Mouse (Mus musculus) neural tube, embryonic 12.5 days (tissue): ENCODE measurements at regions not wholly inside any gene's neighbourhood (a gene's known extent, or its start where the extent isn't known, plus 50 kb on each side); places are given as distances from the start of the nearest gene placed in this dataset.

Experiments used
- ATAC-seq: fragments of 200-750 bp; cut with Nextera tagmentation; 2 replicates; pipeline ENCODE4 v1.8.0; 2017; ENCODE audit warnings: low read depth, mild to moderate bottlenecking, moderate TSS enrichment, moderate library complexity; ENCODE audit not compliant: low FRiP score
- H3K27ac ChIP-seq: fragments of 300-500 bp; sonication (generic); 2 replicates; pipeline ENCODE4 v1.5.1; 2016
- H3K27me3 ChIP-seq: fragments of 300-500 bp; sonication (generic); replicated peaks from 2 replicates; pipeline ENCODE4 v1.6.1; 2016; ENCODE audit warnings: mild to moderate bottlenecking
- H3K36me3 ChIP-seq: fragments of 300-500 bp; sonication (generic); 2 replicates; pipeline ENCODE4 v1.6.1; 2016; ENCODE audit warnings: mild to moderate bottlenecking
- H3K4me1 ChIP-seq: fragments of 300-500 bp; sonication (generic); 2 replicates; pipeline ENCODE4 v1.6.1; 2016
- H3K4me2 ChIP-seq: fragments of 300-500 bp; sonication (generic); replicated peaks from 2 replicates; pipeline ENCODE4 v1.6.1; 2016; ENCODE audit warnings: mild to moderate bottlenecking
- H3K4me3 ChIP-seq: fragments of 300-500 bp; sonication (generic); 2 replicates; pipeline ENCODE4 v1.5.1; 2016
- H3K9ac ChIP-seq: fragments of 300-500 bp; sonication (generic); 2 replicates; pipeline ENCODE4 v1.6.1; 2016; ENCODE audit warnings: mild to moderate bottlenecking
- H3K9me3 ChIP-seq: fragments of 300-500 bp; sonication (generic); 2 replicates; pipeline ENCODE4 v1.6.1; 2016; ENCODE audit warnings: mild to moderate bottlenecking
- WGBS: fragments of 180-500 bp; shearing (Covaris S2); methylation state at CpG from one replicate; pipeline ENCODE4 v1.1.7; 2016; 5-methylcytosine and 5-hydroxymethylcytosine counted together

- ATAC-seq, result no peak
- Histone ChIP-seq H3K9me3 (no peaks in the 10 kb centered on the region), H3K4me3 (no peak overlapping the region), H3K4me2 (no peak overlapping the region), H3K9ac (no peak overlapping the region), H3K36me3 (no peaks in the 10 kb centered on the region), H3K27ac (no peak overlapping the region), H3K4me1 (peaks cover 12% of the 10 kb centered on the region), H3K27me3 (no peaks in the 10 kb centered on the region)
- 57% methylated on average over 6 of the region's 6 CpGs for WGBS
Measured at GRCm38 (mm10) chr12:27496826-27497557, 154.6 kb upstream of the Sox11 start.

DNA sequence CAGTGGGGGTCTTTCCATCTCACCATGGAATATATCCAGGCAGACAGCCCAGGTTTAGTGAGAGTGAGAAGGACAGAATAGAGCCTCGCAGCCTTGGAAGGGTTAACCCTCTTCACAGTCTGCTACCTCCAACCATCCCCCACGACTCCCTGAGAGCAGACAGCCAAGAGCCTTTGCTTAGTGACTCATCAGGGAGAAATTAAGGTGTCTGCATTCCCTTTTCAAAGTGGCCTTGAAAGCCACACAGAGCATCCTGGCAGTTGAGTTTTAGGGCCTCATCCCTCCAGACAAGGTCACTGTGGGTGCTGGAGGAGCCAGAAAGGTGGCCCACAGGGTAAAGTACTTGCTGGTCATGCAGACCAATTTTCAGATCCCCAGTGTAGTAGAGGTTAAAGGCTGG, 149.9 kb upstream of the Sox11 start:
- ATAC-seq, result no peak; the same call in 1 of the 2 replicates
- 26% methylated on average over 2 of the region's 2 CpGs for WGBS

GRCm38 (mm10) chr12:27481230-27481629, 138.9 kb upstream of the Sox11 start:
- H3K9me3 ChIP-seq, result no peaks in the 10 kb centered on the region
- no peaks in the 10 kb centered on the region for H3K36me3 ChIP-seq
- ATAC-seq, result no peak
- no peak overlapping the region for H3K27ac ChIP-seq
- no peak overlapping the region for H3K9ac ChIP-seq
- no peak overlapping the region for H3K4me2 ChIP-seq
- no peaks in the 10 kb centered on the region for H3K27me3 ChIP-seq
- H3K4me1 ChIP-seq, result no peaks in the 10 kb centered on the region
- H3K4me3 ChIP-seq, result no peak overlapping the region

More for the DNA sequence above, 149.9 kb upstream of the Sox11 start:
- H3K4me2 ChIP-seq, result no peak overlapping the region
- H3K27ac ChIP-seq, result no peak overlapping the region
- H3K9ac ChIP-seq, result no peak overlapping the region
- H3K9me3 ChIP-seq, result no peaks in the 10 kb centered on the region
- no peaks in the 10 kb centered on the region for H3K27me3 ChIP-seq
- H3K36me3 ChIP-seq, result no peaks in the 10 kb centered on the region
- H3K4me3 ChIP-seq, result no peak overlapping the region
- H3K4me1 ChIP-seq, result peaks cover 13% of the 10 kb centered on the region

DNA sequence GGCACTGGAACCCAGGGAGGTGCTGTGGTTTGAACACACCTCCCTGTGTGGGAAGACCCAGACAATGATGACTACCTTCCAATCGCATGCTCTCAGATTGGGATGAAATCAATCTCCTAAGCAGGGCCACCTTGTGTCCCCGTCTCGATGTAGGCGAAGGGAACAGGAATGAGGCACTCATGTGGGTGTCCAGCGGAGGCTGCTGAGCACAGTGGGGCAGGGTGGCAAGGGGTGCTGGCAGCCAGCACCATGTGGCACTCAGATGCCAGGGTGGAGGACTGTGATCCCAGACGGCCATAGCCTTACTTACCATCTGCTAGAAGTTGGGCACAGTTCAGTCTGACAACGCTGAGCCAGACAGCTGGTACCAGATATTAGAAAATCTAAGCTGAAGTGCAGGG, 137.2 kb upstream of the Sox11 start:
- no peak for ATAC-seq
- H3K36me3 ChIP-seq, result no peaks in the 10 kb centered on the region
- WGBS, result 92% methylated on average over 7 of the region's 7 CpGs
- H3K27me3 ChIP-seq, result no peaks in the 10 kb centered on the region
- no peaks in the 10 kb centered on the region for H3K4me1 ChIP-seq
- H3K27ac ChIP-seq, result no peak overlapping the region
- H3K9ac ChIP-seq, result no peak overlapping the region
- H3K9me3 ChIP-seq, result no peaks in the 10 kb centered on the region
- no peak overlapping the region for H3K4me3 ChIP-seq
- H3K4me2 ChIP-seq, result no peak overlapping the region

GRCm38 (mm10) chr12:27474631-27475030, 132.3 kb upstream of the Sox11 start:
- Histone ChIP-seq H3K4me2 (no peak overlapping the region), H3K36me3 (no peaks in the 10 kb centered on the region), H3K9ac (no peak overlapping the region), H3K27ac (no peak overlapping the region), H3K4me3 (no peak overlapping the region), H3K27me3 (no peaks in the 10 kb centered on the region), H3K4me1 (no peaks in the 10 kb centered on the region), H3K9me3 (no peaks in the 10 kb centered on the region)
- no peak for ATAC-seq
- WGBS, result 70% methylated on average over 4 of the region's 4 CpGs

DNA sequence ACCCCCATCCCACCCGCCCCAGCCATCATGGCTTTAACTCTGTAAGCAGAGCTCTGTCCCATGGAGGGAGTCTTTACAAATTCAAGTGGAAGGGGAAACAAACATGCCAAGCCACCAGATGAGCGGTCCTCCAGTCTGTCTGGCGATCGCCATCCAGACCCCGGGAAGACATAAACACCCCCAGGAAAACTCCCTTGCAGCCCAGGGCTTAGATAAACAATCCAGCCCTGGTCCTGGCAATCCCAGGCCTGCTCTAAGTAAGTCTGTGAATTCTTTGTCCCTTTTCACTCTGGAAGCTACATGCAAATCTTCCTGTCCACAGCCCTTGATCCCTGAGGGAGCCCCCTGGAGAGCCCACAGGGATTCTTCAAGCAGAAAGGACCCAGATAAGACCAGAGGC, 129.2 kb upstream of the Sox11 start:
- Histone ChIP-seq H3K27ac (no peak overlapping the region), H3K4me3 (no peak overlapping the region), H3K9me3 (no peaks in the 10 kb centered on the region), H3K36me3 (no peaks in the 10 kb centered on the region), H3K9ac (no peak overlapping the region), H3K4me1 (no peaks in the 10 kb centered on the region), H3K4me2 (no peak overlapping the region), H3K27me3 (no peaks in the 10 kb centered on the region)
- ATAC-seq, result no peak
- 58% methylated on average over 5 of the region's 5 CpGs for WGBS

GRCm38 (mm10) chr12:27470346-27470745, 128.0 kb upstream of the Sox11 start:
- Histone ChIP-seq H3K27ac (no peak overlapping the region), H3K9me3 (no peaks in the 10 kb centered on the region), H3K36me3 (no peaks in the 10 kb centered on the region), H3K4me3 (no peak overlapping the region), H3K4me2 (no peak overlapping the region), H3K27me3 (no peaks in the 10 kb centered on the region), H3K4me1 (no peaks in the 10 kb centered on the region), H3K9ac (no peak overlapping the region)
- no peak for ATAC-seq

DNA sequence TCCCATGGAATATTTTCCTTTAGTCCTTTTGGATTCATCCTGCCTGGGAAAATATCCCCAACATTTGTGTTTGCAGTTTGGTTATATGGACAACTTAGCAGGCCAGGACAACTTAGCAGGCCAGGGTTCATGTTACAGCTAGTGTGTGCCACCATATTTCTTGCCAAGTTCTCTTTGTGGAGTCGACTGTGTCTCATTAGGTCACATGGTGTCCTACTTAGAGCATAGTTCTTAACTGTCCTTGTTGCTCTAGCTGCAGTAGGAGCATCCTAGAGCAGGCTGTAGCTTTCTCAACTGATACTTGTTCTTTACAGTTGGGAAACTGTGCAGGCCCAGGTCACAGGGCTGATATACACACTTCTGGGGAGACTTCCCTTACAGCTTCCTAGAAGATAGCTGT, 126.4 kb upstream of the Sox11 start:
- no peaks in the 10 kb centered on the region for H3K4me1 ChIP-seq
- WGBS, result 75% methylated on average over 1 of the region's 1 CpGs
- no peak for ATAC-seq
- H3K9ac ChIP-seq, result no peak overlapping the region
- no peaks in the 10 kb centered on the region for H3K27me3 ChIP-seq
- H3K4me2 ChIP-seq, result no peak overlapping the region
- H3K4me3 ChIP-seq, result no peak overlapping the region
- H3K9me3 ChIP-seq, result no peaks in the 10 kb centered on the region
- H3K27ac ChIP-seq, result no peak overlapping the region
- H3K36me3 ChIP-seq, result no peaks in the 10 kb centered on the region

- no peak overlapping the region for H3K27ac ChIP-seq
- H3K4me1 ChIP-seq, result no peaks in the 10 kb centered on the region
- no peaks in the 10 kb centered on the region for H3K27me3 ChIP-seq
- H3K9ac ChIP-seq, result no peak overlapping the region
- H3K4me2 ChIP-seq, result no peak overlapping the region
- no peaks in the 10 kb centered on the region for H3K36me3 ChIP-seq
- no peak overlapping the region for H3K4me3 ChIP-seq
- 83% methylated on average over 3 of the region's 3 CpGs for WGBS
- no peaks in the 10 kb centered on the region for H3K9me3 ChIP-seq
- no peak for ATAC-seq
Measured at GRCm38 (mm10) chr12:27468141-27468540, 125.8 kb upstream of the Sox11 start.

DNA sequence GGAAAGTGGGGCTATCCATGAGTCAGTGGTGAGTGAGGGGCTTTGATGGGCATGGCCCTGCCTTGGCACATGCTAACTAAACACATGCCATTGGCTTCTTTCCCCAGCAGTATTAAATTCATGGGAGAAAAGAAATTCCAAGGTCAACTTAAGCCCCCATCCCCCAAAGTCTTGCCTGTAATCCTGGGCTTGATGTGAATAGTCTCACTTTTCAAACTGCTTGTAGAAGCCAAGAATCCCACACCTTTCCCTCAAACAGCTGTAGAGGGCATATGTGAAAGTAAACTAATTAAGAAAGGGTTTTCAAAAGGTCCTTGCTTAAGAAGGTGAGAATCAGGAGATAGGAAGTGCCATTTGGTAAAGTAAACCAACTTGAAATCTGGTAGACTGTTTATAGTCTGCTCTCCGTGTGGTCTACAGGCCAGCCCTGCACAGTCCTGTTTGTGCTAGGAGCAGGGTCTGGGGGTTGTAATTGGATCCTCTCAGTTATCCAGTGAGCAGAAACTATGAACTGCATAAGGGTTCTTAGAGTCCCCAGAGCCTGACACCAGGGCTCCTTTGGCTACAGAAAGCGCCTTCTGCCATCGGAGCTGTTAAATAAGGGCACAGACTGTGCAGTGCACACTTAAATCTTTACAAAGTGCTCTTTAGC, 123.3 kb upstream of the Sox11 start:
- H3K27ac ChIP-seq, result no peak overlapping the region
- H3K27me3 ChIP-seq, result no peaks in the 10 kb centered on the region
- no peak overlapping the region for H3K4me2 ChIP-seq
- no peaks in the 10 kb centered on the region for H3K36me3 ChIP-seq
- no peaks in the 10 kb centered on the region for H3K9me3 ChIP-seq
- H3K4me1 ChIP-seq, result no peaks in the 10 kb centered on the region
- ATAC-seq, result no peak
- no peak overlapping the region for H3K9ac ChIP-seq
- H3K4me3 ChIP-seq, result no peak overlapping the region
- WGBS, result 66% methylated on average over 3 of the region's 3 CpGs

DNA sequence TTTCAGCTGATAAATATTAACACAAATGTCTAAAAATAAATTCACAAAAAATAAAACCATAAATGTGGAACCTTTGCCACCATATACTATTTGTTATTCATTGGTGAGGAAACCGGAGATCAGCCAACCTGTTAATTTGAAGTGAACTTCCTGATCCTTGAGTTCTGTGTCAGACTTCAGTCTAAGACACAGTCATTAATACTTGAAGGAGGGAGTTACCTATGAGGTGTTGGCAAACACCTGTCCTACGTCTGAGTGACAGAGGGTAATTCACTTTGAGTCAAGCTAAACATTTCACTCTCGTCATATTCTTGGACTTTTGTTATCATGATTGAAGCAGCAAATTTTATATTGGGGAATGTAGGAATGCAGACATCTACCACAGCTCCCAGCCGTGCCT, 116.3 kb upstream of the Sox11 start:
- H3K4me1 ChIP-seq, result no peaks in the 10 kb centered on the region
- peaks cover 8% of the 10 kb centered on the region; the same call in 1 of the 2 replicates for H3K9me3 ChIP-seq
- H3K4me2 ChIP-seq, result no peak overlapping the region
- H3K9ac ChIP-seq, result no peak overlapping the region
- WGBS, result 83% methylated on average over 4 of the region's 4 CpGs
- H3K27me3 ChIP-seq, result no peaks in the 10 kb centered on the region
- H3K27ac ChIP-seq, result no peak overlapping the region
- no peak for ATAC-seq
- H3K36me3 ChIP-seq, result no peaks in the 10 kb centered on the region
- no peak overlapping the region for H3K4me3 ChIP-seq

GRCm38 (mm10) chr12:27437661-27438345, 95.4 kb upstream of the Sox11 start:
- no peak overlapping the region for H3K4me2 ChIP-seq
- no peaks in the 10 kb centered on the region for H3K36me3 ChIP-seq
- H3K4me3 ChIP-seq, result no peak overlapping the region
- 46% methylated on average over 6 of the region's 6 CpGs for WGBS
- ATAC-seq, result no peak
- H3K4me1 ChIP-seq, result no peaks in the 10 kb centered on the region
- no peaks in the 10 kb centered on the region for H3K27me3 ChIP-seq
- no peaks in the 10 kb centered on the region for H3K9me3 ChIP-seq
- no peak overlapping the region for H3K9ac ChIP-seq
- no peak overlapping the region for H3K27ac ChIP-seq
